Mouse (Mus musculus): ENCODE data around the gene Tada3. TPM values are rescaled to one million over a fixed set of nuclear protein-coding genes. Genes with fewer than 3 reads are reported as not detected.

Gene Tada3
- polyA plus RNA-seq, 1 experiment from 2014 or later: 44.6 TPM

- Histone ChIP-seq H3K9me3 (ENCODE audit: control insufficient read depth, low read length) (no peaks in the 10 kb centered on the region), H3K36me3 (ENCODE audit: control insufficient read depth, insufficient read depth, low read length) (peaks cover 15% of the 10 kb centered on the region), H3K4me3 (ENCODE audit: low read depth, low read length) (no peak overlapping the region), H3K4me2 (ENCODE audit: low read depth, low read length) (no peak overlapping the region), H3K27me3 (replicated peaks; ENCODE audit: control insufficient read depth, insufficient read depth, low read length) (no peaks in the 10 kb centered on the region), H3K27ac (replicated peaks; ENCODE audit: low read depth, low read length) (no peak overlapping the region), H3K9ac (ENCODE audit: low read depth, low read length) (no peak overlapping the region), H3K4me1 (ENCODE audit: control insufficient read depth, insufficient read depth, low read length) (no peaks in the 10 kb centered on the region)
- ATAC-seq (ENCODE audit: low read depth) (no peak), DNase-seq (ENCODE audit: low spot score) (no peak)
- 70% methylated on average over 1 of the region's 1 CpGs for WGBS
Measured at GRCm38 (mm10) chr6:113410001-113410400, 32.3 kb upstream of the Tada3 start.

DNA sequence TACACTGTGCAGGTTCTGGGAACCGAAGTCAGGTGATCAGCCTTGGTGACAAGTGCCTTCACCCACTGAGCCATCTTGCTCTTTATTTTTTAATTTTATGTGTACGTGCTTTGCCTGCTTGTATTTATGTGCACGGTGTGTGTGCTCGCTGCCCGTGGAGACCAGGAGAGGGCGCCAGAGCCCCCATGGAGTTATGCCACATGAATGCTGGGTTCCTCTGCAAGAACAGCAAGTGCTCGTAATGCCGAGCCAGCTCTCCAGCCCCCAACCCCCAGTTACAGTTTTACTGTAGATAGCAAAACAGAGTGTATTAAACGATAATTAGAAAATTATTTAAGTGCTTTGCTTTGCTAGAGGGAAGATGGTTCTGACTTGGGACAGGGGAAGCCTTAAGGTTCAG lies 29.0 kb upstream of the Tada3 start:
- 76% methylated on average over 9 of the region's 9 CpGs for WGBS
- DNase-seq (ENCODE audit: low spot score): no peak

GRCm38 (mm10) chr6:113405483-113405882 lies 27.8 kb upstream of the Tada3 start:
- H3K9me3 ChIP-seq (ENCODE audit: control insufficient read depth, low read length): no peaks in the 10 kb centered on the region
- DNase-seq (ENCODE audit: low spot score): no peak
- H3K36me3 ChIP-seq (ENCODE audit: control insufficient read depth, insufficient read depth, low read length): peaks cover 8% of the 10 kb centered on the region
- H3K4me2 ChIP-seq (ENCODE audit: low read depth, low read length): no peak overlapping the region
- ATAC-seq (ENCODE audit: low read depth): no peak
- H3K4me3 ChIP-seq (ENCODE audit: low read depth, low read length): no peak overlapping the region
- H3K27ac ChIP-seq (replicated peaks; ENCODE audit: low read depth, low read length): no peak overlapping the region
- no peaks in the 10 kb centered on the region for H3K4me1 ChIP-seq (ENCODE audit: control insufficient read depth, insufficient read depth, low read length)
- 90% methylated on average over 6 of the region's 6 CpGs for whole genome bisulfite sequencing
- no peaks in the 10 kb centered on the region for H3K27me3 ChIP-seq (replicated peaks; ENCODE audit: control insufficient read depth, insufficient read depth, low read length)
- H3K9ac ChIP-seq (ENCODE audit: low read depth, low read length): no peak overlapping the region

More for the DNA sequence above, 29.0 kb upstream of the Tada3 start:
- Histone ChIP-seq H3K36me3 (ENCODE audit: control insufficient read depth, insufficient read depth, low read length) (peaks cover 8% of the 10 kb centered on the region), H3K27ac (replicated peaks; ENCODE audit: low read depth, low read length) (no peak overlapping the region), H3K9me3 (ENCODE audit: control insufficient read depth, low read length) (no peaks in the 10 kb centered on the region), H3K4me2 (ENCODE audit: low read depth, low read length) (no peak overlapping the region), H3K4me1 (ENCODE audit: control insufficient read depth, insufficient read depth, low read length) (no peaks in the 10 kb centered on the region), H3K4me3 (ENCODE audit: low read depth, low read length) (no peak overlapping the region), H3K9ac (ENCODE audit: low read depth, low read length) (no peak overlapping the region), H3K27me3 (replicated peaks; ENCODE audit: control insufficient read depth, insufficient read depth, low read length) (no peaks in the 10 kb centered on the region)
- ATAC-seq (ENCODE audit: low read depth): no peak

- no peak for DNase-seq (ENCODE audit: low spot score)
Measured at GRCm38 (mm10) chr6:113404649-113405448, 27.2 kb upstream of the Tada3 start.

GRCm38 (mm10) chr6:113402094-113402493 lies 24.4 kb upstream of the Tada3 start:
- peaks cover 9% of the 10 kb centered on the region for H3K36me3 ChIP-seq (ENCODE audit: control insufficient read depth, insufficient read depth, low read length)
- H3K9me3 ChIP-seq (ENCODE audit: control insufficient read depth, low read length): no peaks in the 10 kb centered on the region
- no peaks in the 10 kb centered on the region for H3K27me3 ChIP-seq (replicated peaks; ENCODE audit: control insufficient read depth, insufficient read depth, low read length)
- H3K27ac ChIP-seq (replicated peaks; ENCODE audit: low read depth, low read length): no peak overlapping the region
- WGBS: 91% methylated on average over 13 of the region's 13 CpGs
- H3K4me2 ChIP-seq (ENCODE audit: low read depth, low read length): no peak overlapping the region
- H3K4me3 ChIP-seq (ENCODE audit: low read depth, low read length): no peak overlapping the region
- no peak for DNase-seq (ENCODE audit: low spot score)
- no peak overlapping the region for H3K9ac ChIP-seq (ENCODE audit: low read depth, low read length)
- ATAC-seq (ENCODE audit: low read depth): no peak
- no peaks in the 10 kb centered on the region for H3K4me1 ChIP-seq (ENCODE audit: control insufficient read depth, insufficient read depth, low read length)

More at GRCm38 (mm10) chr6:113404649-113405448, 27.2 kb upstream of the Tada3 start:
- H3K36me3 ChIP-seq (ENCODE audit: control insufficient read depth, insufficient read depth, low read length): peaks cover 8% of the 10 kb centered on the region
- H3K9me3 ChIP-seq (ENCODE audit: control insufficient read depth, low read length): no peaks in the 10 kb centered on the region
- no peaks in the 10 kb centered on the region for H3K27me3 ChIP-seq (replicated peaks; ENCODE audit: control insufficient read depth, insufficient read depth, low read length)
- H3K4me3 ChIP-seq (ENCODE audit: low read depth, low read length): no peak overlapping the region
- no peak overlapping the region for H3K9ac ChIP-seq (ENCODE audit: low read depth, low read length)
- no peak overlapping the region for H3K27ac ChIP-seq (replicated peaks; ENCODE audit: low read depth, low read length)
- no peak for ATAC-seq (ENCODE audit: low read depth)
- no peaks in the 10 kb centered on the region for H3K4me1 ChIP-seq (ENCODE audit: control insufficient read depth, insufficient read depth, low read length)
- 82% methylated on average over 12 of the region's 12 CpGs for WGBS
- H3K4me2 ChIP-seq (ENCODE audit: low read depth, low read length): no peak overlapping the region

DNA sequence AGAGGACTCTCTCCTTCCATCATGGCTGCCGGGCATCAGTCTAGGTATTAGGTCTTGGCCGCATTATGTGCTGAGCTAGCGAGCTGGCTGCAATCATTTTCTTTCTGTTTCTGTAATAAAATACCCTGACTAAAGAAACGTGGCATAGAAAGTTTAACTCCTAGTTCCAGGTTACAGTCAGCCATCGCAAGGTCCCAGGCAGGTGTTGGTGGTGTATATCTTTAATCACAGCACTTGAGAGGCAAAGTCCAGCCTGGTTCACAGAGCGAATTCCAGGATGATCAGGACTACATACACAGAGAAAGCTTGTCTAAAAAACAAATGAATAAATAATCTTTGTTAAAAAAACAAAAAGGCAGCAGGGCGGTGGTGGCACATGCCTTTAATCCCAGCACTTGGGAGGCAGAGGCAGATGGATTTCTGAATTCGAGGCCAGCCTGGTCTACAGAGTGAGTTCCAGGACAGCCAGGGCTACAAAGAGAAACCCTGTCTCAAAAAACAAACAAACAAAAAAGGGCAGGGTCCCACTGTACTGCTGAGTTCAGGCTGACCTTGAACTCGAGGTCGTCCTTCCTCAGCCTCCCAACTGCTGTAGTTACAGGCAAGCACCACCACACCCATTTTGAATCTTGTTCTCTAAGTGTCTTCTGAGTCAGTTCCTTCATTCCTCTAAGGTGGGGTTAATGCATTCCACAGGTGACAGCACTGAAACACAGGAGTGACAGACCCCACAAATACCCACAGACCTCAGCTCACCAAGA lies 18.8 kb upstream of the Tada3 start:
- Histone ChIP-seq H3K9ac (ENCODE audit: low read depth, low read length) (no peak overlapping the region), H3K27ac (replicated peaks; ENCODE audit: low read depth, low read length) (no peak overlapping the region), H3K27me3 (replicated peaks; ENCODE audit: control insufficient read depth, insufficient read depth, low read length) (peaks cover 6% of the 10 kb centered on the region; the same call in 1 of the 2 replicates), H3K4me2 (ENCODE audit: low read depth, low read length) (no peak overlapping the region), H3K36me3 (ENCODE audit: control insufficient read depth, insufficient read depth, low read length) (peaks cover 15% of the 10 kb centered on the region; the same call in 1 of the 2 replicates), H3K9me3 (ENCODE audit: control insufficient read depth, low read length) (no peaks in the 10 kb centered on the region), H3K4me3 (ENCODE audit: low read depth, low read length) (no peak overlapping the region), H3K4me1 (ENCODE audit: control insufficient read depth, insufficient read depth, low read length) (0 out of 2 replicates have a peak, but pooled peaks cover 2% of the 10 kb centered on the region)
- 81% methylated on average over 10 of the region's 10 CpGs for WGBS
- no peak for ATAC-seq (ENCODE audit: low read depth)
- no peak for DNase-seq (ENCODE audit: low spot score)

GRCm38 (mm10) chr6:113395501-113395900 lies 17.8 kb upstream of the Tada3 start:
- peaks cover 6% of the 10 kb centered on the region; the same call in 1 of the 2 replicates for H3K27me3 ChIP-seq (replicated peaks; ENCODE audit: control insufficient read depth, insufficient read depth, low read length)
- 0 out of 2 replicates have a peak, but pooled peaks cover 2% of the 10 kb centered on the region for H3K4me1 ChIP-seq (ENCODE audit: control insufficient read depth, insufficient read depth, low read length)
- ATAC-seq (ENCODE audit: low read depth): no peak
- no peak overlapping the region for H3K4me2 ChIP-seq (ENCODE audit: low read depth, low read length)
- no peak for DNase-seq (ENCODE audit: low spot score)
- no peak overlapping the region for H3K4me3 ChIP-seq (ENCODE audit: low read depth, low read length)
- H3K9me3 ChIP-seq (ENCODE audit: control insufficient read depth, low read length): no peaks in the 10 kb centered on the region
- H3K36me3 ChIP-seq (ENCODE audit: control insufficient read depth, insufficient read depth, low read length): peaks cover 24% of the 10 kb centered on the region; the same call in 1 of the 2 replicates
- 93% methylated on average over 6 of the region's 6 CpGs for WGBS
- H3K9ac ChIP-seq (ENCODE audit: low read depth, low read length): no peak overlapping the region
- no peak overlapping the region for H3K27ac ChIP-seq (replicated peaks; ENCODE audit: low read depth, low read length)

- Histone ChIP-seq H3K27me3 (replicated peaks; ENCODE audit: control insufficient read depth, insufficient read depth, low read length) (peaks cover 6% of the 10 kb centered on the region; the same call in 1 of the 2 replicates), H3K4me1 (ENCODE audit: control insufficient read depth, insufficient read depth, low read length) (0 out of 2 replicates have a peak, but pooled peaks cover 2% of the 10 kb centered on the region), H3K27ac (replicated peaks; ENCODE audit: low read depth, low read length) (no peak overlapping the region), H3K4me3 (ENCODE audit: low read depth, low read length) (no peak overlapping the region), H3K4me2 (ENCODE audit: low read depth, low read length) (no peak overlapping the region), H3K9ac (ENCODE audit: low read depth, low read length) (no peak overlapping the region), H3K36me3 (ENCODE audit: control insufficient read depth, insufficient read depth, low read length) (peaks cover 30% of the 10 kb centered on the region), H3K9me3 (ENCODE audit: control insufficient read depth, low read length) (no peaks in the 10 kb centered on the region)
- DNase-seq (ENCODE audit: low spot score) (no peak), ATAC-seq (ENCODE audit: low read depth) (no peak)
- WGBS: 94% methylated on average over 11 of the region's 11 CpGs
Measured at GRCm38 (mm10) chr6:113394811-113395210, 17.1 kb upstream of the Tada3 start.
